Mouse (Mus musculus): ENCODE results near the gene Svep1. TPM values are rescaled to one million over a fixed set of nuclear protein-coding genes. Genes with fewer than 3 reads are reported as not detected.

The Svep1 gene
- 1 to 10 TPM; 1.0 to 1.1 TPM for total RNA-seq (2021)
- long read RNA-seq, experiment 1, result 0 reads
- long read RNA-seq, experiment 2, result 0 reads

DNA sequence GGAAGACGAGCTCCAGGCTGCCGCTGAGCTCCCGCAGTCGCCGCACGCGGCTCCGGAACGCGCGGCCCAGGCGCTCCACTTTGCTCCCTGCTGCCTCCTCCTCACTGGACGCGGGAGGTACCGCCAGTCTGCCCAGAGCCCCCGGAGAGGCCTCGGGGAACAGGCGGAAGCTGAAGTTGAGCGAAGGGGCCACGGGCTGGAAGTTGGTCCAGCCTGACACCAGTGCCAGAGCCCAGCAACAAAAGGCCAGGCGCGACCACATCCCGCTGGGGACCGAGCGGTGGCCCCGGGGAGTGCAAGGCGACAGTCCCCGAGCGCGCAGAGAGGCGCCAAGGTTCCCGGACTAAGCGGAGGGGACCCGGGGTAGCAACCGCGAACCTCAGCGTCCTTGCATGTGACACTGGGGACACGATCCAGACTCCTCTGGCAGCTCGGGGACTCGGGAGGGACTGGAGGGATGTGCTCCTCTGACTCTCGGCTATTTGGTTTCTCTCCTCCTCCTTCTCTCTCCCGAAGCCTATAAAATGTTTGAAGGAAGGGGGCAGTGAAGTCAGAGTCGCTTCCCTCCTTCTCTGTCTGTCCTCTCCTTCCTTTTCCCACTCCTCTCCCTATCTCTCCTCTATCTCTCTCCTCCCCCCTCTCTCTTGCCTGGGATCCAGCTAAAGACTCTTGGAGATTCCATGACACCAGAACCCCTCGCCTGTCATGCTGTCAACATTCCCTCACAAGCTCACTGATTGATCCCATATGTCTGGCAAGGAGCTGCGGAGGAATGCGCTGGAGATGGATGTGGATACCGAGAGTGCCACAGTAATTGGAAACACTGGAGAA is at the start of gene Svep1:
Gene Svep1, minus strand, starts transcription at position 745 of the 831 bp plus-strand sequence.
- DNase-seq (ENCODE audit: low spot score in 2 of 2), result peak in 1 of 2 experiments; percentile 12
- intact Hi-C loops (cut with DNase I), result no loop called here

DNA sequence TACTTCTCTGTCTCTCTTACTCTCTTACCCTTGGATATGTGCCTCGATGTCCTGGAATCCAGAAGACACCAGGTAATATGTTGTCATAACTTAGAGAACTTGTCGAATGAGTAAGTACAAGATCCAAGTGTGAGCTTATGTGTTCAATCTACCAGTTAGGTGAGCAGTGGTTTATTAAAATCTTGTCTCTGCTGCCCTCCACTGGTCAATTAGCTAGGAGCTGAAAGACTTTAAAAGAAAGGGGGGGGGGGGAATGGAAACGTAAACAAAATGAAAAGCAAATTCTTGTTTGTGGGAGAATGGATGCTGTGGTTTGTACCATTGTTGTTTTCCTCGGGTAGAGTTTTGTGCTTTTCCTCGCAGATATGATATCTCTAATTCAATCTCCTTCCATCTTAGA is 46.8 kb upstream of the Svep1 start:
- intact Hi-C loops (cut with DNase I), result loop anchor here (10.0 kb wide), 2 partner anchors 169 to 349 kb away; no protein-coding TSS in a partner anchor

DNA sequence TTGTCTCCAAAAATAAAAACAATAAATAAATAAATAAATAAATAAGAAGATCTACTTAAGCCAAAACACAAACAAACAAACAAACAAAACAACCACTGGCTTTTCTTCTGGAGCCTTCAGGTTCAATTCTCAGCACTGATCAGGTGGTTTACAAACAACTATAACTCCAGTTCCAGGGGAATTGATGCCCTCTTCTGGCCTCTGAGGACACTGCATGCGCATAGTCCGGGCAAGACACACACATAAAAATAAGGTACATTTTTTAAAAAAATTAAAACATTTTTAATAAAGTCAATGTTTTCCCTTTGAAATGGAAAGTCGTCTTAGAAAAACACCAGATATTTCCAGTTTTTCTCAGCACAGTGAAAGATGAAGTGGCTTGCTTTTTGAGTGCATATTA is 45.7 kb upstream of the Svep1 start:
- intact Hi-C loops (cut with DNase I), result loop anchor here (10.0 kb wide), 2 partner anchors 168 to 348 kb away; no protein-coding TSS in a partner anchor

More for the DNA sequence above, 46.8 kb upstream of the Svep1 start:
- peak; percentile 42 to 73 for DNase-seq (ENCODE audit: low spot score in 2 of 2)

DNA sequence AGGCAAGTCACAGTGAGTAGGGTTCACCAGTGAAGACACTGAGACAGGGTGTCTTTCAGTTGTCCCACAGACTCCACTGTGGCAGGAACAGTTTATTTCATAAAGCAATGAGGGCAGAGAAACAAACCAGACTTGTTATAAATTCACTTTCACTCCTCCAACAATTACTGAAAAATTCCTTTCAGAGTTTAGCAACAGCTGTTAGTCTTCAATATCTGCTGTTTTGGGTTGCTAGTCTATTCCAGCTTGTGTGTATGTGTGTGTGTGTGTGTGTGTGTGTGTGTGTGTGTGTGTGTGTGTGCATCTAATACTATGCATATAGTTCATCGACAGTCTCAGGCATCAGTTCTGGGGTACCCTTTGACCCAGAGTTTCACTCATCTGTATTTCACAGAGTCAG is 38.9 kb upstream of the Svep1 start:
- intact Hi-C loops (cut with DNase I), result loop anchor here (10.0 kb wide), 1 partner anchor 251 kb away; no protein-coding TSS in a partner anchor
- DNase-seq (ENCODE audit: low spot score in 2 of 2), result no peak

More for the DNA sequence above, 45.7 kb upstream of the Svep1 start:
- DNase-seq (ENCODE audit: low spot score in 2 of 2), result no peak

DNA sequence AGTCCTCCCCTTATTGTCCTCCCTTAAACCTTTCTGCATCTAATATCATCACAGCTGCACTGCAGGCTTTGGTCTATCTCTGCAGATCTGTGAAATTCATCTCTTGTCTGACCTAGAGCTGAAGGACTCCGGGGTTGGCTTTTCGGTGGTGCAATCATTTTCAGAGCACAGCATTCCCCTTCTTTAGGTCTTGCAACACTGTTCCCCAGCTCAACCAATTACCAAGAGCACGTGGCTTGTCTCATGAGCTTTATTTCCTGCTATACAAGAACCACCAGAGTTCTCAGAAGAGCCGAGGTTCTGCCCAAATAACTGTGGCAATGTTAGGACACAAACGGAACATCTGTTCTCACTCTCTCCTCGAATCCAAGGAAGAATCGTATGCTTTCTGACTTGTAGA is 33.8 kb upstream of the Svep1 start:
- DNase-seq (ENCODE audit: low spot score in 2 of 2), result no peak
- intact Hi-C loops (cut with DNase I), result loop anchor here (10.0 kb wide), 1 partner anchor 246 kb away; no protein-coding TSS in a partner anchor

DNA sequence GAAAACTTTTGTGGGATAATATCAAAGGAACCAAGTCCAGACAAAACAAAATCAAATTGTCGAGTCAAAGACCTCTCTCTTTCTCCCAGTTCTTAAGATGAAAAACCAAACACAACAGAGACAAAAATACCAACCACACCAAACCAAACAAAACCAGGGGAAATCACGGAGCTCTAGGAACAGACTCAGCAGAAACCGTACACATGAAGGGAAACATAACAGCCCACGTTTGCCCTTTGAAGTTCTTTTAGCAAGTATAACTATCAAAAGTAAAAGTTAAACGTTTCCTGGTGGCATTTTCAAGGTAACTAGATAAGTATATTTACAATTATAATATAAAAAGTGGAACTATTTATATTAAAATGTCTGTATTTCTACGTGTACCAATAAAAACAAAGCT is 29.2 kb upstream of the Svep1 start:
- intact Hi-C loops (cut with DNase I), result no loop called here

DNA sequence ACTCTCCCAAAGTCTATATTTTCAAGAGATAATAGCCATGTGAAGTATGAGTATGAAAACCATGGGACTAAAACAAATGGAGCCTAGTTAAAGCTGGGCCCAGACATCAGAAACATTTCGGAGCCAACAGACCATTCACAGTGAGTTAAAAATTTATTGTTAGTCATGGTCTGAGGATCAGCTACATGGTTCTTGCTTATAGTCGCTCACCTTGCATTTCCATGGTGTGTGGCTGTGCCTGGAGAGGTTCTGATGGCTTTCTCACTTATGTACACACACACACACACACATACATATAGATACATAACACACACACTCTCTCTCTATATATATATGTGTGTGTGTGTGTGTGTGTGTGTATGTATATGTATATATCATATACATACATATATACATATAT is 16.8 kb upstream of the Svep1 start:
- no peak for DNase-seq (ENCODE audit: low spot score in 2 of 2)
- intact Hi-C loops (cut with DNase I), result no loop called here

More for the DNA sequence above, 29.2 kb upstream of the Svep1 start:
- no peak for DNase-seq (ENCODE audit: low spot score in 2 of 2)

DNA sequence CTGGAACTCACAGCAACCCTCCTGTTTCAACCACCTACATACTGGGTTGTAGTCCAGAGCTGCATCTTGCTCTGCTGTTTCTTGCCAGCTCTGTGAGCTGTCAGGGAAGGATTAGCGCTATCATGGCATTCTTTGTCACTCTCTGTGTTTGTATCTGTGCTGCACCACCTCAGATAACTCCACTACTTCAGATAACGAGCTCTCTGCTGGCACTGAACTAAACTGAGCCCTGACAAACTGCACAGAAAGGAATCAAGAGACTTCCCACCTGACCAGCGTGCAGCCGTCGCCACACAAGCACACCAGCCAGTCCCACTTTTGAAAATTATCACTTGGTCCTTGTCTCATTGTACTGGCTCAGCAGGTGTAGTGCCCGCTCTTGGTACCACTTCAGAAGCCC is 4.7 kb upstream of the Svep1 start:
- intact Hi-C loops (cut with DNase I), result no loop called here
- DNase-seq (ENCODE audit: low spot score in 2 of 2), result no peak

DNA sequence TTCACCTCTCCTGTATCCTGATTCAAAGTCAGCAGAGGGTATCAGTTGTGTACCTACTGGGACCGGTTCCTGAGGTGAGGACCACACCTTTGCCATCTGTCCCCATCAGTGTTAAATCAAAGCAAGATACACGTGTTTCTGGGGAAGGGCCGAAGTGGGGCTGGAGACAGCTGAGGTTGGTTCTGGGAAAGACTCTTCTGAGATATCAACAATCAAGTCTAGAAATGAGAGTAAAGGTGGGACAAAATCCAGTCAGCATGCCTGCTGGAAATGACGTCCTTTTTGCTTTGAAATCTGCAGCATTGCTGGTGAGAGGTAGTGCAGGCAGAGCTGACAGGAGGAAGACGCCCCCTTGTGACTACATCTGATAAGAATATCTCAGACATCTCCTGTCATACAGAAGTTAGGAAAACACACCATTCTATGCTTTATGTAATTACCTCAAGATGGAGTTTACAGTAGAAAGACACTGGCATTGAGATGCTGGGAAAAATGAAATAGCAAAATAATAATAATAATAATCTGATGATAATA is 4.0 kb upstream of the Svep1 start:
- DNase-seq (ENCODE audit: low spot score in 2 of 2), result peak in 1 of 2 experiments; percentile 27
- intact Hi-C loops (cut with DNase I), result no loop called here

DNA sequence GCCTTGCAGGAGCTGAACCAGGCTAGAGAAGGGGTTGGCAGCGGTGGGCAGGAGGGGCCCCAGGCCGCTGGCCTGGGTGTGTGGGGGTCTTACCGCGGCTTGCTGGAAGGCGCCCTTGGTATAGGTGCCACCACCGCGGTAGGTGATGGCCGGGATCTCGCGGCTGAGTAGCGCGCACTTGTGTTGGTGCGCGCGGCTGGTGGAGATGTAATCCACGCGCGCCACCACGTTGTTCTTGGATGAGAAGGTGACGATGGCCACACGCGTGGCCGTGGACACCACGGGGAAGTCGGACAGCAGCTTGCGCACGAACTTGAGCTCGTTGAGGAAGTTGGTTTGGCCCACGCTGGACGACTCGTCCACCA is 927 bp downstream of the Svep1 start:
- DNase-seq (ENCODE audit: low spot score in 2 of 2), result no peak

DNA sequence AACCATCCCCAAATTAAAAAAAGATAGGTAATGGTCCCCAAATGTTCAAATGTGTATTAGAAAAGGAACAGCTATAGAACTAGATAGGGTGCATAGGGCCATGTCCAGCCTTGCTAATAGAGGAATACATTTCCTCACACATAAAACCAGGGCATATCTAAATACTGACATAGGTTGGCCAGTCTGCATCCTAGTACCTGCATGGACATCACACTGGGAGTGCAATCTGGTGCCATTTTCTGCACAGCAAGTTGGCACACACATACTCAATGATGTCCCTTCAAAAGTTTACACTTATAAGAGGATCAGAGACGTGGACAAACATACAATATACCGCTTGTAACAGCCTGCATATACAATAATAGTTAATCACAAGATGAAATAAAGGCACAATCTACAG is 5.0 kb downstream of the Svep1 start:
- intact Hi-C loops (cut with DNase I), result no loop called here
- no peak for DNase-seq (ENCODE audit: low spot score in 2 of 2)

More for the DNA sequence above, 927 bp downstream of the Svep1 start:
- intact Hi-C loops (cut with DNase I), result no loop called here

DNA sequence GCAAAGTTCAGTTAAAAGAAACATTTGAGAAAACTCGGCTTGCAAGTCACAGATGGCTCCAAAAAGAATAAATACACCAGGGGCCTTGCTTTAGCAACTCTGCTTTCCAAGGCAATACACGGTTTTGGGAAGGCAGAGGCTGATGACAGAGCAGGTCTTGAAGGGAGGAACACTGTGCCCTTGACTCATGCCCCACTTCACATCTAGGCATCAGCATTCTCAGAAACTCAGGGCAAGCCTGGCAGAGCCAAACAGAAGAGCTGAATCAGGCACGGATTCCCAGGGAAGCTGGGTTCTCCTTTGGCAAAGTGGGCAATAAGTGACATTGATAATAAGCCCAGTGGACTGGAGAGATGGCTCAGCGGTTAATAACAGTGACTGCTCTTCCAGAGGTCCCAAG is 5.8 kb downstream of the Svep1 start:
- intact Hi-C loops (cut with DNase I), result no loop called here
- no peak for DNase-seq (ENCODE audit: low spot score in 2 of 2)

DNA sequence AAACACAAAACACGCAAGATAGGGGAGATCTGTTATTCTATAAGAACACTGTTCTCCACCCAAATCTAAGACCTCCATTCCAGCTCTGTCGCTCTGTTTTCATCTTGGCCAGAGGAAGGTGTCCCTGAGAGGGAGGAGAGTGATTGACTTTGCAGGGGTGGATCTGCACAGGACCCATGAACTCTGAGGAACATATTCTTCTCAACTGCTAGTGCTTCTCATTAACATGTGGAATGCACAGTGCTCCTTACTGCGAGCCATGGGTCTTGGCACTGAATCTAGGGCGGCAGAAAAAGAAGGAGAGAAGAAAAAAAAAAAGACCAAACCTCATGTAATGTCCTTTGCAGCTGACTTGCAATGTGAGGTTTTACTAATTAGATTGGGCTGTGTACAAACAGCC is 9.4 kb downstream of the Svep1 start:
- intact Hi-C loops (cut with DNase I), result no loop called here

DNA sequence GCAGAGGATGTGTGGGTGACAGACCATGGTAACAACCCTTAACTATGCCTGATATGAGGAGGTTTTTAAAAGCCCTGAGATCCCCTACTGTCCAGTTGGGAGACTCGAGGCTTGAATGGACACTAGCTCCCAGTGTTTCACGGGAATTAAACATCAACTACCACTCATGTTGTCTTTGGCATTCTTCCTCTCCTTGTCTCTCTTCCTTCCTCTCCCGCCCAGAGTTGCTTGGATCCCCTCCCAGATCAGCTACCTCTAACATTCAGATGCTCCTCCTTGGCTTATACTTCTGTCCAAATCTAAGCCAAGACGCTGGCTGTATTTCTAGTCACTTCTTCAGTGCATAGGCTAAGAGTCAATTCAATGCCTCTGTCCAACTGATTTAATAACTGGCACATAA is 9.9 kb downstream of the Svep1 start:
- no peak for DNase-seq (ENCODE audit: low spot score in 2 of 2)
- intact Hi-C loops (cut with DNase I), result no loop called here

More for the DNA sequence above, 9.4 kb downstream of the Svep1 start:
- no peak for DNase-seq (ENCODE audit: low spot score in 2 of 2)

DNA sequence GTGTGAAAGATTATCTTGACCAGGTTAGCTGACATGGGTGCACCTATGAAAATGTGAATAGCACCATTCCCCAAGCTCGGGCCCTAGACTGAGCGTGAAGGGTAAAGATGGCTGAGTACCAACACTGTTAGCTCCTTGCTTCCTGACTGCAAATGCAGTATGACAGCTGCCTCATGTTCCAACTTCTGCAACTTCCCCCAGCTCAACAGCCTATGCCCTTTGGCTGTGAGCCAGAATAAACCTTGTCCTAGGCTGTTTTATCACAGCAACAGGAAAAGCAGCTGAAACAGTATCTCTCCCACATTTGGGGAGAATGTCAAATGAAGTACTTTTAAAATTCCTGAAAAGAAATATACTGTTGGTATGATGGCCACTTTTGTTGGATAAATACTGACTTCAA is 10.7 kb downstream of the Svep1 start:
- DNase-seq (ENCODE audit: low spot score in 2 of 2), result no peak
- intact Hi-C loops (cut with DNase I), result no loop called here

DNA sequence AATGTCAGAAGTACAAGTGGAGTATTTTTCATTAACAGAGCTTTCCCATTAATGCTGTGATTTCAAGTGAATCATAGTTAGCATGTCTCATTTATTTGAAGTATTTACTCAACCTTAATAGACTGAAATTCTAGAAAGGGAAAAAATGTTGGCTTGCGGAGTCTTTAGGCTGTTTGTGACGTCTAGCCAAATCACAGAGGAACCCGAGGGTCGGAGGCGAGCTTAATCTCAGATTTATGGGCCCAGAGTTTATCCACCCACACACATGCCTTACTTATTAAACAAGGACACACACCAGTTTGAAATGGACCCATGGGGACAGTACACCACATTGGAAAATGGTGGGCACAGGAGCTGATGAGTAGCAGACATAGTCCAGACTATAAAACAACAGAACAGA is 17.4 kb downstream of the Svep1 start:
- no peak for DNase-seq (ENCODE audit: low spot score in 2 of 2)
- intact Hi-C loops (cut with DNase I), result no loop called here

DNA sequence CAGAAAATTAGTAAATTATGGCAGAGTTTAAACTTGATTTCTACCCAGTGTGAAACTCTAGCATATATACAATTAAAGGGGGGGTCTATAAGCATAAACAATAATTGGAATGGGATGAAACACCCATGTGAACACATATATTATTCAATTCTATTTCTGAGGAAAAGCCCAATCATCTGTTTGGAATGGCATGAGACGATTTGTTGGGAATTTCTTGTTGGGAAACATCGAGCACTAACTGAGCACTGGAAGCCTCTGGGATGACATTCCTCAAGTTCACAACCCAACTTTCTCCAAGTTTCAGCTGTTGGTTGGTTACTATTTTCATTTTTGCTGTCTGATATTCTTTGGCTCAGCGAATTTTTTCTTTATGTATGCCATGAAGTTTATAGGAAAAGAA is 21.3 kb downstream of the Svep1 start:
- no peak for DNase-seq (ENCODE audit: low spot score in 2 of 2)

DNA sequence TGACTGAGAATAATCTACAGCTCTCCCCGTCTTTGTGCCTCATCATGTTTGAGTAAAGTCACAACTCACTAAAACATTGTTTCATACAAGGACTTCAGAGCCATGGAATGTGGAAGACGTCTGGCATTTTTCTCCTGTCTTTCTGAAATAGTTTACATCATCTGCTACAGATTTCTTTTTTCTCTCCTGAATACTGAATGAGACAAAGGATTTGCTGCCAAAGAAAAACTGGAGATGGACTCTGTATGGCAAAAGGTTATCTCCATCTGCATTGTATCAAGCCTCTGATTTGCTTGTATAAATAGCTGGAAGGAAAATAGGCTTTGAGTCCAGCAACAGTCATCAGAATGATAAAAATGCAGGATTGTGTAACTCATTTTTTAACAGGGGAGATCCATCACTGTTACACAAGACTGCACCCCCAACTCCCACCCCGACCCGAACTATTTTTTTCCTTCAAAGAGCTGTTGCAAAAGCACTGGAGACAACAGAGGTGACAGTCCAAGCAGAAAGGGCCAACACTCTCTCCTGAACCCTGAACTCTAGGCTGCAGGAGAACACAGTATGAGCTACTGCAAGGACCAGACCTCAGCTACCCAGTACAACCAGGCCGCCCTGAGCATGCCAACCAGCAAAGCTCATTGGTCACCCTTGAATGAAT is 21.8 kb downstream of the Svep1 start:
- no peak for DNase-seq (ENCODE audit: low spot score in 2 of 2)

More for the DNA sequence above, 21.3 kb downstream of the Svep1 start:
- intact Hi-C loops (cut with DNase I), result no loop called here

DNA sequence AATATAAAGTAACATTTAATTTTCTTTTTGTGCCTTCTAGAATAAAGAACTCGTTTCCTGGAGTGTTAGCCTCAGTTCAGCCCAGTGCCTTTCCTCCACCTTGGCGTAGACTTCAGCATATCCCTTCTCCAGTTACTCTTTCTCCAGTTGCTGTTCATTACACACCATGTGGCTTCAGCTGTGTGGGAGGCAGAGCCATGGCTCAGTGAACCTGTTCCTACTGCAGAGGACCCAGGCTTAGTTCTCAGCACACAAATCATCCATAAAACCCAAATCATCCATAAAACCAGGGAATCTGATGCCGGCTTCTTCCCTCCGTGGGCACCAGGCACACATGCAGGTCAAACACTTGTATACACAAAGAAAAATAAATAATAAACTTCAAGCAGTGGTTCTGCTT is 22.8 kb downstream of the Svep1 start:
- intact Hi-C loops (cut with DNase I), result no loop called here
- DNase-seq (ENCODE audit: low spot score in 2 of 2), result no peak

More for the DNA sequence above, 21.8 kb downstream of the Svep1 start:
- intact Hi-C loops (cut with DNase I), result no loop called here

DNA sequence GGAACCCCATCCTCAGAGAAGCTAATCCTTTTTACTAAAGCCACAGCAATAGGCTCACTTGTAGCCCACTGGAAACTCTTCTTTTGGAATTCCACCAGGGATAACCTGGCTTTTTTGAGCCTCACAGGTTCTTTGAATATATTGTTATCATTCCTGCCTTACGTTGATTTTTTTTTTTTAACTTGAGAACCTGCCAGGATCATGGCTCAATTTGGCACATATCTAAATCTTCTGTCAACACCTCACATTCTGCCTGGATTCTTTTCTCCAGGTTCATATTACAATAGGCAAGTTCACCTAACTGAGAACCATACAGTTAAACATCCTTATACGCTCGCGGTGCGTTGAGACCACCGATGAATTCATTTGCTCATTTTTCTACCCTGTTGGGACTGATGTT is 28.2 kb downstream of the Svep1 start:
- DNase-seq (ENCODE audit: low spot score in 2 of 2), result no peak
- intact Hi-C loops (cut with DNase I), result no loop called here
